Mouse (Mus musculus) gonadal fat pad, adult 2 months (tissue): ENCODE measurements around the gene Gm11541. TPM values are rescaled to one million over a fixed set of nuclear protein-coding genes. Genes with fewer than 3 reads are reported as not detected.

Source experiments
- polyA plus RNA-seq: library from polyadenylated mRNA; depleted of rRNA; stranded (reverse); fragments of >200 nt; gene quantifications from 2 replicates; pipeline ENCODE4 v1.2.3, GENCODE M21; 2012; rRNA removed

The Gm11541 gene
- polyA plus RNA-seq, 1 experiment, result not detected

Other genes starting within 250 kb of the Gm11541 start
- 12.6 and 15.6 TPM in 2 replicates for gene Cacna1g, start 230.3 kb downstream of the Gm11541 start, polyA plus RNA-seq
- 4.4 and 7.0 TPM in 2 replicates for gene Spata20, start 218.3 kb downstream of the Gm11541 start, polyA plus RNA-seq
- gene Epn3, start 204.5 kb downstream of the Gm11541 start, polyA plus RNA-seq, result 15.0 and 16.5 TPM in 2 replicates
- 6.4 and 6.7 TPM in 2 replicates for gene Mycbpap, start 182.8 kb downstream of the Gm11541 start, polyA plus RNA-seq
- 7.2 and 8.9 TPM in 2 replicates for gene Rsad1, start 155.2 kb downstream of the Gm11541 start, polyA plus RNA-seq
- gene Chad, start 139.5 kb downstream of the Gm11541 start, polyA plus RNA-seq, result 1.6 and 4.7 TPM in 2 replicates
- gene Acsf2, start 102.6 kb downstream of the Gm11541 start, polyA plus RNA-seq, result 17.7 and 19.6 TPM in 2 replicates
- gene Lrrc59, start 74.7 kb downstream of the Gm11541 start, polyA plus RNA-seq, result 91.7 and 108 TPM in 2 replicates
- 58.3 and 73.0 TPM in 2 replicates for gene Mrpl27, start 50.7 kb downstream of the Gm11541 start, polyA plus RNA-seq
- gene Eme1, start 50.5 kb downstream of the Gm11541 start, polyA plus RNA-seq, result 0.28 and 0.66 TPM in 2 replicates
- 24.0 and 26.6 TPM in 2 replicates for gene Xylt2, start 27.0 kb downstream of the Gm11541 start, polyA plus RNA-seq
- 0.13 and 0.19 TPM in 2 replicates for gene Cdc34b, start 37.3 kb upstream of the Gm11541 start, polyA plus RNA-seq
- gene Tmem92, start 78.2 kb upstream of the Gm11541 start, polyA plus RNA-seq, result not detected in 2 replicates
- 106 and 256 TPM in 2 replicates for gene Col1a1, start 231.7 kb upstream of the Gm11541 start, polyA plus RNA-seq